Mouse (Mus musculus) liver, adult 2 months (tissue): ENCODE data around the gene Camkk2.

Experiments used
- CTCF ChIP-seq: fragments of 200-500 bp; IDR thresholded peaks from 2 replicates; pipeline ENCODE4 v1.5.1; 2011; ENCODE audit warnings: low read depth, low read length, control low read depth
- POLR2A ChIP-seq: fragments of 200-500 bp; IDR thresholded peaks from 2 replicates; pipeline ENCODE4 v1.6.1; 2011; ENCODE audit warnings: low read length, control low read depth; ENCODE audit not compliant: insufficient read depth; ENCODE audit errors: extremely low read depth

DNA sequence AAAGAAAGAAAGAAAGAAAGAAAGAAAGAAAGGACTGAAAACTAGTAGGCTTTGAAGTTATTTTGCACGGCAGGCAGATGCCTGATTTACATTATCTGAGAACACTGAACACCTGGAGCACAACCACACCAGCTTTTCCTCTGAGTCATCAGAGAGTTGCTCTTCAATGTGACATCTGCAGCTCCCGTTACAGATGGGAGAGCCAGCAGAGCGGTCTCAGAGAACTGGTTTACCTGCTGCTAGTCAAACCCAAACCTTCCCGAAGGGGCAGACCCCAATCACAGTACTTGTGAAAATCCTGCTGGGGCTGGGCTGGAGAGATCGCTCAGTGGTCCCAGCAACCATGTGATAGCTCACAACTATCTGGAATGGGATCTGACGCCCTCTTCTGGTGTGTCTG, 45.2 kb upstream of the Camkk2 start:
- TF ChIP-seq POLR2A (no peak), CTCF (no peak)
